Comparison of ENCODE assay signal across 8 mouse cellular contexts in the genomic region with DNA sequence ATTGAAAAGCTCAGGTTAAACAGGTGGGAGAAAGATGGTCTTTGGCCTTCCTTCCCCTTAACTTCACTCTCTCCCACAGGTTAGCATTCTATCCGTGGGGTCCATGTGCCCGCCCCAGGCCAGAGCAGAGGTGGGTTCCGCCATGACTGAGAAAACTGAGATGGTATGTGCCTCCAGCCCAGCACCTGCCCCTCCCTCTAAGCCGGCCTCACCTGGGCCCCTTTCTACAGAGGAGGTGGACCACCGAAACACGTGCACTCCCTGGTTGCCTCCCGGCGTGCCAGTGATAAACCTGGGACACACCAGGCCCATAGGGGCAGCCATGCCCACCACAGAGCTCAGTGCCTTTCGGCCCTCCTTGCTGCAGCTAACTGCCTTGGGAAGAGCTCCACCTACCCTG. TPM values are rescaled to one million over a fixed set of nuclear protein-coding genes. Genes with fewer than 3 reads are reported as not detected.
DNase-seq lines count a peak whose midpoint lies in the region; ATAC-seq and TF ChIP-seq lines count a peak whose summit lies in the region.

No protein-coding gene starts in this region.

- no peak for TF ChIP-seq CTCF in hindbrain, postnatal 0 days (IDR thresholded peaks at IDR 0.05; ENCODE audit: low read depth)

- peaks cover 43% of the 10 kb centered on the region for H3K4me1 ChIP-seq in lung, embryonic 16.5 days (replicated peaks; ENCODE audit: control insufficient read depth, insufficient read depth, low read length)
- H3K4me1 ChIP-seq in hindbrain, postnatal 0 days (ENCODE audit: insufficient read depth, low read length), result peaks cover 13% of the 10 kb centered on the region; the same call in 1 of the 2 replicates
- H3K4me1 ChIP-seq in neural tube, embryonic 15.5 days, result peaks cover 45% of the 10 kb centered on the region

- peak overlapping the region; percentile 60 for H3K4me2 ChIP-seq in lung, embryonic 16.5 days (ENCODE audit: low read depth, low read length)
- peak overlapping the region; percentile 22 for H3K4me2 ChIP-seq in hindbrain, postnatal 0 days (ENCODE audit: low read depth, low read length)
- H3K4me2 ChIP-seq in neural tube, embryonic 15.5 days, result peak overlapping the region; percentile 19; the same call in 1 of the 2 replicates

- DNase-seq in lung, adult 18-20 months, result no peak
- no peak for DNase-seq in hindbrain, postnatal 0 days (ENCODE audit: low spot score)
- DNase-seq in adrenal gland, postnatal 10 days, result no peak
- DNase-seq in testis, postnatal 10 days (ENCODE audit: low spot score), result no peak

- H3K9me3 ChIP-seq in lung, embryonic 16.5 days (ENCODE audit: control insufficient read depth, low read length), result no peaks in the 10 kb centered on the region
- no peaks in the 10 kb centered on the region for H3K9me3 ChIP-seq in hindbrain, postnatal 0 days (ENCODE audit: low read length)
- H3K9me3 ChIP-seq in neural tube, embryonic 15.5 days (replicated peaks), result no peaks in the 10 kb centered on the region

- 69% methylated on average over 9 of the region's 9 CpGs for WGBS in lung, embryonic 16.5 days
- WGBS in hindbrain, postnatal 0 days, result 84% methylated on average over 9 of the region's 9 CpGs
- 78% methylated on average over 9 of the region's 9 CpGs for WGBS in neural tube, embryonic 15.5 days

- no peak for ATAC-seq in lung, embryonic 16.5 days (ENCODE audit: low read depth)
- ATAC-seq in erythroblast, adult 5-6 weeks (replicated peaks; ENCODE audit: low FRiP score, poor library complexity, severe bottlenecking), result 0 out of 2 replicates have a peak, but pooled peaks have one; percentile 1
- no peak for ATAC-seq in hindbrain, postnatal 0 days
- no peak for ATAC-seq in neural tube, embryonic 15.5 days (ENCODE audit: low FRiP score)
- ATAC-seq in granulocyte monocyte progenitor cell, adult 5-6 weeks (replicated peaks; ENCODE audit: poor library complexity, severe bottlenecking), result no peak

- peaks cover 9% of the 10 kb centered on the region for H3K36me3 ChIP-seq in lung, embryonic 16.5 days (ENCODE audit: control insufficient read depth, insufficient read depth, low read length)
- peaks cover 6% of the 10 kb centered on the region for H3K36me3 ChIP-seq in hindbrain, postnatal 0 days (ENCODE audit: insufficient read depth, low read length)
- H3K36me3 ChIP-seq in neural tube, embryonic 15.5 days, result peaks cover 21% of the 10 kb centered on the region

- H3K9ac ChIP-seq in lung, embryonic 16.5 days (ENCODE audit: low read length), result peak overlapping the region; percentile 50
- no peak overlapping the region for H3K9ac ChIP-seq in hindbrain, postnatal 0 days (replicated peaks; ENCODE audit: low read length)
- no peak overlapping the region for H3K9ac ChIP-seq in neural tube, embryonic 15.5 days (replicated peaks)

- peak overlapping the region; percentile 53; the same call in 1 of the 2 replicates for H3K27ac ChIP-seq in lung, embryonic 16.5 days (ENCODE audit: low read length)
- H3K27ac ChIP-seq in hindbrain, postnatal 0 days, result peak overlapping the region; percentile 41; the same call in 1 of the 2 replicates
- H3K27ac ChIP-seq in neural tube, embryonic 15.5 days (replicated peaks), result no peak overlapping the region

- H3K27me3 ChIP-seq in lung, embryonic 16.5 days (ENCODE audit: control insufficient read depth, insufficient read depth, low read depth, low read length), result peaks cover 4% of the 10 kb centered on the region
- H3K27me3 ChIP-seq in hindbrain, postnatal 0 days (ENCODE audit: insufficient read depth, low read length), result peaks cover 6% of the 10 kb centered on the region
- H3K27me3 ChIP-seq in neural tube, embryonic 15.5 days (replicated peaks), result peaks cover 50% of the 10 kb centered on the region

- peak overlapping the region; percentile 42 for H3K4me3 ChIP-seq in lung, embryonic 16.5 days (ENCODE audit: low read length)
- H3K4me3 ChIP-seq in hindbrain, postnatal 0 days (ENCODE audit: low read length), result no peak overlapping the region
- H3K4me3 ChIP-seq in neural tube, embryonic 15.5 days (replicated peaks), result no peak overlapping the region; the same call in 1 of the 2 replicates

RNA-seq across cellular contexts. Expression of gene Lyl1, which starts 1.3 kb away (rescaled TPM):
- 11.4 and 12.5 TPM in 2 replicates for polyA plus RNA-seq in lung, embryonic 16.5 days (2015; fragmentation: Nextera tagmentation; extraction: Ambion mirVana)
- total RNA-seq in erythroblast, adult 5-6 weeks (2015; ENCODE audit: low replicate concordance), result 37.4 and 40.3 TPM in 2 replicates
- 43.1 and 44.2 TPM in 2 replicates for total RNA-seq in erythroblast, adult 5-6 weeks (2017; ENCODE audit: low replicate concordance)
- 1.7 and 7.8 TPM in 2 replicates for total RNA-seq in hindbrain, postnatal 0 days (2014; rRNA removed)
- 2.0 and 2.3 TPM in 2 replicates for polyA plus RNA-seq in hindbrain, postnatal 0 days (2015; fragmentation: Nextera tagmentation; extraction: Ambion mirVana)
- 3.1 and 6.1 TPM in 2 replicates for polyA plus RNA-seq in neural tube, embryonic 15.5 days (2015; fragmentation: Nextera tagmentation; extraction: Ambion mirVana)
- 1 to 10 TPM; 7.8 to 8.5 TPM for total RNA-seq in adrenal gland, postnatal 10 days (2021)
- 82.1 and 133 TPM in 2 replicates for total RNA-seq in granulocyte monocyte progenitor cell, adult 5-6 weeks (2014; fragmentation: Nextera tagmentation)
- total RNA-seq in granulocyte monocyte progenitor cell, adult 5-6 weeks (2017), result 65.9 and 73.3 TPM in 2 replicates

RNA-seq across cellular contexts. Expression of gene Nacc1, which starts 14.9 kb away (rescaled TPM):
- 16.9 and 19.5 TPM in 2 replicates for polyA plus RNA-seq in lung, embryonic 16.5 days (2015; fragmentation: Nextera tagmentation; extraction: Ambion mirVana)
- 12.7 and 19.9 TPM in 2 replicates for total RNA-seq in erythroblast, adult 5-6 weeks (2015; ENCODE audit: low replicate concordance)
- total RNA-seq in erythroblast, adult 5-6 weeks (2017; ENCODE audit: low replicate concordance), result 8.2 and 13.1 TPM in 2 replicates
- 110 and 129 TPM in 2 replicates for total RNA-seq in hindbrain, postnatal 0 days (2014; rRNA removed)
- 13.8 and 14.9 TPM in 2 replicates for polyA plus RNA-seq in hindbrain, postnatal 0 days (2015; fragmentation: Nextera tagmentation; extraction: Ambion mirVana)
- 12.3 and 14.1 TPM in 2 replicates for polyA plus RNA-seq in neural tube, embryonic 15.5 days (2015; fragmentation: Nextera tagmentation; extraction: Ambion mirVana)
- 10 to 100 TPM; 59.1 to 62.9 TPM for total RNA-seq in adrenal gland, postnatal 10 days (2021)
- total RNA-seq in granulocyte monocyte progenitor cell, adult 5-6 weeks (2014; fragmentation: Nextera tagmentation), result 92.9 and 98.1 TPM in 2 replicates
- total RNA-seq in granulocyte monocyte progenitor cell, adult 5-6 weeks (2017), result 46.5 and 59.2 TPM in 2 replicates

RNA-seq across cellular contexts. Expression of gene Trmt1, which starts 16.5 kb away (rescaled TPM):
- polyA plus RNA-seq in lung, embryonic 16.5 days (2015; fragmentation: Nextera tagmentation; extraction: Ambion mirVana), result 54.7 and 58.8 TPM in 2 replicates
- 9.8 and 16.9 TPM in 2 replicates for total RNA-seq in erythroblast, adult 5-6 weeks (2015; ENCODE audit: low replicate concordance)
- total RNA-seq in erythroblast, adult 5-6 weeks (2017; ENCODE audit: low replicate concordance), result 18.3 and 21.5 TPM in 2 replicates
- 69.5 and 93.3 TPM in 2 replicates for total RNA-seq in hindbrain, postnatal 0 days (2014; rRNA removed)
- 71.2 and 79.2 TPM in 2 replicates for polyA plus RNA-seq in hindbrain, postnatal 0 days (2015; fragmentation: Nextera tagmentation; extraction: Ambion mirVana)
- polyA plus RNA-seq in neural tube, embryonic 15.5 days (2015; fragmentation: Nextera tagmentation; extraction: Ambion mirVana), result 66.7 and 75.1 TPM in 2 replicates
- 10 to 100 TPM; 63.4 to 82.8 TPM for total RNA-seq in adrenal gland, postnatal 10 days (2021)
- total RNA-seq in granulocyte monocyte progenitor cell, adult 5-6 weeks (2014; fragmentation: Nextera tagmentation), result 76.9 and 123 TPM in 2 replicates
- 73.8 and 95.9 TPM in 2 replicates for total RNA-seq in granulocyte monocyte progenitor cell, adult 5-6 weeks (2017)

RNA-seq across cellular contexts. Expression of gene G430095P16Rik, which starts 20.2 kb away (rescaled TPM):
- 3.1 and 3.7 TPM in 2 replicates for polyA plus RNA-seq in lung, embryonic 16.5 days (2015; fragmentation: Nextera tagmentation; extraction: Ambion mirVana)
- total RNA-seq in erythroblast, adult 5-6 weeks (2015; ENCODE audit: low replicate concordance), result 7.9 and 18.1 TPM in 2 replicates
- total RNA-seq in erythroblast, adult 5-6 weeks (2017; ENCODE audit: low replicate concordance), result 3.6 and 12.9 TPM in 2 replicates
- total RNA-seq in hindbrain, postnatal 0 days (2014; rRNA removed), result 1.2 TPM in 1 of 2 replicates, not detected in the other
- 1.1 and 1.7 TPM in 2 replicates for polyA plus RNA-seq in hindbrain, postnatal 0 days (2015; fragmentation: Nextera tagmentation; extraction: Ambion mirVana)
- polyA plus RNA-seq in neural tube, embryonic 15.5 days (2015; fragmentation: Nextera tagmentation; extraction: Ambion mirVana), result 1.4 and 1.8 TPM in 2 replicates
- under 1 TPM; 0.51 to 0.88 TPM for total RNA-seq in adrenal gland, postnatal 10 days (2021)
- total RNA-seq in granulocyte monocyte progenitor cell, adult 5-6 weeks (2014; fragmentation: Nextera tagmentation), result 11.0 and 17.9 TPM in 2 replicates
- 4.4 and 4.8 TPM in 2 replicates for total RNA-seq in granulocyte monocyte progenitor cell, adult 5-6 weeks (2017)

RNA-seq across cellular contexts. Expression of gene Ier2, which starts 39.9 kb away (rescaled TPM):
- 83.2 and 87.4 TPM in 2 replicates for polyA plus RNA-seq in lung, embryonic 16.5 days (2015; fragmentation: Nextera tagmentation; extraction: Ambion mirVana)
- 17.8 and 22.9 TPM in 2 replicates for total RNA-seq in erythroblast, adult 5-6 weeks (2015; ENCODE audit: low replicate concordance)
- 9.2 and 14.8 TPM in 2 replicates for total RNA-seq in erythroblast, adult 5-6 weeks (2017; ENCODE audit: low replicate concordance)
- total RNA-seq in hindbrain, postnatal 0 days (2014; rRNA removed), result 12.5 and 13.3 TPM in 2 replicates
- polyA plus RNA-seq in hindbrain, postnatal 0 days (2015; fragmentation: Nextera tagmentation; extraction: Ambion mirVana), result 20.9 TPM in 2 replicates
- polyA plus RNA-seq in neural tube, embryonic 15.5 days (2015; fragmentation: Nextera tagmentation; extraction: Ambion mirVana), result 20.3 and 33.1 TPM in 2 replicates
- total RNA-seq in adrenal gland, postnatal 10 days (2021), result 10 to 100 TPM; 33.3 to 63.4 TPM
- 33.3 and 44.1 TPM in 2 replicates for total RNA-seq in granulocyte monocyte progenitor cell, adult 5-6 weeks (2014; fragmentation: Nextera tagmentation)
- 40.7 and 47.6 TPM in 2 replicates for total RNA-seq in granulocyte monocyte progenitor cell, adult 5-6 weeks (2017)
